Mouse (Mus musculus) lung, embryonic 14.5 days (tissue): ENCODE data around the gene Mybph. TPM values are rescaled to one million over a fixed set of nuclear protein-coding genes. Genes with fewer than 3 reads are reported as not detected.

Experiments
- ATAC-seq: fragments of 200-750 bp; cut with Nextera tagmentation; 2 replicates; pipeline ENCODE4 v1.8.0; 2017; ENCODE audit warnings: mild to moderate bottlenecking, moderate TSS enrichment, moderate library complexity; ENCODE audit not compliant: insufficient read depth
- DNase-seq: peaks from one replicate; pipeline ENCODE4 v3.0.0-alpha.2; 2015
- H3K27ac ChIP-seq: fragments of 300-500 bp; sonication (generic); 2 replicates; pipeline ENCODE4 v1.5.1; 2014; ENCODE audit warnings: low read depth, mild to moderate bottlenecking, moderate library complexity
- H3K27me3 ChIP-seq: fragments of 300-500 bp; sonication (generic); 2 replicates; pipeline ENCODE4 v1.6.1; 2014; ENCODE audit warnings: low read length, control low read depth; ENCODE audit not compliant: insufficient read depth
- H3K36me3 ChIP-seq: fragments of 300-500 bp; sonication (generic); 2 replicates; pipeline ENCODE4 v1.6.1; 2014; ENCODE audit warnings: control low read depth; ENCODE audit not compliant: insufficient read depth
- H3K4me1 ChIP-seq: fragments of 300-500 bp; sonication (generic); 2 replicates; pipeline ENCODE4 v1.6.1; 2014; ENCODE audit warnings: antibody characterized with exemption, control low read depth; ENCODE audit not compliant: insufficient read depth
- H3K4me2 ChIP-seq: fragments of 300-500 bp; sonication (generic); 2 replicates; pipeline ENCODE4 v1.6.1; 2014; ENCODE audit warnings: mild to moderate bottlenecking
- H3K4me3 ChIP-seq: fragments of 300-500 bp; sonication (generic); 2 replicates; pipeline ENCODE4 v1.5.1; 2014; ENCODE audit warnings: low read depth, low read length
- H3K9ac ChIP-seq: fragments of 300-500 bp; sonication (generic); 2 replicates; pipeline ENCODE4 v1.6.1; 2014
- H3K9me3 ChIP-seq: fragments of 300-500 bp; sonication (generic); 2 replicates; pipeline ENCODE4 v1.6.1; 2016; ENCODE audit warnings: low read depth, low read length, control low read depth
- CTCF ChIP-seq: IDR thresholded peaks from 2 replicates; pipeline ENCODE4 v1.5.1; 2016; ENCODE audit warnings: antibody characterized with exemption, low read depth
- WGBS: fragments of 180-500 bp; shearing (Covaris S2); extraction: QIAGEN DNeasy Blood & Tissue Kit; methylation state at CpG from one replicate; pipeline ENCODE4 v1.1.7; 2014; 5-methylcytosine and 5-hydroxymethylcytosine counted together
- polyA plus RNA-seq: library from polyadenylated mRNA; unstranded; fragments of >200 nt; fragmentation: Nextera tagmentation; extraction: Ambion mirVana; gene quantifications from 2 replicates; pipeline ENCODE4 v1.2.1, GENCODE M21; 2014

Mybph gene
- polyA plus RNA-seq, 1 experiment from 2014 or later, result not detected

- TF ChIP-seq CTCF, result no peak
- no peaks in the 10 kb centered on the region for H3K4me1 ChIP-seq
- WGBS, result 47% methylated on average over 8 of the region's 8 CpGs
- H3K27me3 ChIP-seq, result no peaks in the 10 kb centered on the region
- no peak overlapping the region for H3K27ac ChIP-seq
- DNase-seq (no peak), ATAC-seq (no peak)
- no peaks in the 10 kb centered on the region for H3K9me3 ChIP-seq
- H3K9ac ChIP-seq, result no peak overlapping the region
- H3K4me2 ChIP-seq, result no peak overlapping the region
- no peak overlapping the region for H3K4me3 ChIP-seq
- H3K36me3 ChIP-seq, result no peaks in the 10 kb centered on the region
These were observed 33.5 kb downstream of the Mybph start for GRCm38 (mm10) chr1:134226739-134227138.

GRCm38 (mm10) chr1:134229806-134230575 lies 36.7 kb downstream of the Mybph start:
- Histone ChIP-seq H3K27ac (no peak overlapping the region), H3K9ac (no peak overlapping the region), H3K36me3 (no peaks in the 10 kb centered on the region), H3K27me3 (peaks cover 19% of the 10 kb centered on the region), H3K4me2 (no peak overlapping the region), H3K9me3 (no peaks in the 10 kb centered on the region), H3K4me1 (0 out of 2 replicates have a peak, but pooled peaks cover 7% of the 10 kb centered on the region), H3K4me3 (no peak overlapping the region)
- ATAC-seq, result no peak
- TF ChIP-seq CTCF, result no peak
- WGBS, result 57% methylated on average over 5 of the region's 5 CpGs
- DNase-seq, result no peak

- no peak overlapping the region for H3K4me2 ChIP-seq
- no peak overlapping the region for H3K4me3 ChIP-seq
- no peak for DNase-seq
- H3K36me3 ChIP-seq, result no peaks in the 10 kb centered on the region
- H3K9me3 ChIP-seq, result no peaks in the 10 kb centered on the region
- H3K9ac ChIP-seq, result no peak overlapping the region
- peaks cover 27% of the 10 kb centered on the region for H3K27me3 ChIP-seq
- TF ChIP-seq CTCF, result no peak
- 0 out of 2 replicates have a peak, but pooled peaks cover 7% of the 10 kb centered on the region for H3K4me1 ChIP-seq
- H3K27ac ChIP-seq, result no peak overlapping the region
- no peak for ATAC-seq
- WGBS, result 76% methylated on average over 10 of the region's 10 CpGs
These were observed 37.5 kb downstream of the Mybph start for GRCm38 (mm10) chr1:134230638-134231228.

GRCm38 (mm10) chr1:134231270-134231669 lies 38.0 kb downstream of the Mybph start:
- 77% methylated on average over 3 of the region's 3 CpGs for WGBS

GRCm38 (mm10) chr1:134231681-134232080 lies 38.4 kb downstream of the Mybph start:
- no peak for ATAC-seq
- Histone ChIP-seq H3K36me3 (no peaks in the 10 kb centered on the region), H3K9me3 (no peaks in the 10 kb centered on the region), H3K4me1 (0 out of 2 replicates have a peak, but pooled peaks cover 7% of the 10 kb centered on the region), H3K4me3 (no peak overlapping the region), H3K27me3 (peaks cover 36% of the 10 kb centered on the region), H3K4me2 (no peak overlapping the region), H3K27ac (no peak overlapping the region), H3K9ac (no peak overlapping the region)
- 71% methylated on average over 3 of the region's 3 CpGs for WGBS
- no peak for TF ChIP-seq CTCF
- no peak for DNase-seq

More at GRCm38 (mm10) chr1:134231270-134231669, 38.0 kb downstream of the Mybph start:
- Histone ChIP-seq H3K27me3 (peaks cover 32% of the 10 kb centered on the region), H3K4me1 (0 out of 2 replicates have a peak, but pooled peaks cover 7% of the 10 kb centered on the region), H3K36me3 (no peaks in the 10 kb centered on the region), H3K4me2 (no peak overlapping the region), H3K9me3 (no peaks in the 10 kb centered on the region), H3K4me3 (no peak overlapping the region), H3K27ac (no peak overlapping the region), H3K9ac (no peak overlapping the region)
- ATAC-seq (no peak), DNase-seq (no peak)
- no peak for TF ChIP-seq CTCF

GRCm38 (mm10) chr1:134232326-134232725 lies 39.1 kb downstream of the Mybph start:
- Histone ChIP-seq H3K9me3 (no peaks in the 10 kb centered on the region), H3K4me1 (0 out of 2 replicates have a peak, but pooled peaks cover 7% of the 10 kb centered on the region), H3K27me3 (peaks cover 40% of the 10 kb centered on the region), H3K27ac (peak overlapping the region; percentile 1; the same call in 1 of the 2 replicates), H3K36me3 (no peaks in the 10 kb centered on the region), H3K9ac (no peak overlapping the region), H3K4me2 (no peak overlapping the region), H3K4me3 (no peak overlapping the region)
- WGBS, result 68% methylated on average over 8 of the region's 8 CpGs
- TF ChIP-seq CTCF, result no peak
- no peak for DNase-seq
- ATAC-seq, result no peak
